Mouse (Mus musculus): ENCODE results near the gene Shoc2. TPM values are rescaled to one million over a fixed set of nuclear protein-coding genes. Genes with fewer than 3 reads are reported as not detected.

The Shoc2 gene
- polyA plus RNA-seq, 1 experiment from 2014 or later: 30.9 TPM

DNA sequence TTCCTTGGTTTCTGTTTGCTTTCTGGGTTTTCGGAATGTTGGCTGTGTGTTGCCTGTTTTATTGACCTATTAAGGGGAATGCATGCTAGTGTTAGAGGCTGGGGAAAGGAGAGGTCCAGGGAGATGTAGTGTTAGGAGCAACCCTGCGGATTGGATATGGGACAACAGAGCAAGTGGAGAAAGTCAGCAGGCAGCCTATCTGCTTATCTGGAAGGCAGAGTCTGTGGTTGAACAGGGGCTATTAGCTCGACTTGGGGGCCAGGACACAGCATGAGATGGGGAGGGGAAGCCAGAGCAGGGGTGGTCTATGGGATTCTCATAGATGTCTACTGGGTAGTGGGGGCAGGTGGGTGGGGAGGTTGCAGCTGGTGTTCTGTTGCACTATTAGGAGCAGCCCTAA lies 37.9 kb downstream of the Shoc2 start:
- Histone ChIP-seq H3K4me3 (no peak overlapping the region), H3K9me3 (no peaks in the 10 kb centered on the region), H3K4me1 (peaks cover 8% of the 10 kb centered on the region; the same call in 1 of the 2 replicates), H3K9ac (no peak overlapping the region), H3K4me2 (no peak overlapping the region), H3K27ac (replicated peaks) (no peak overlapping the region), H3K27me3 (replicated peaks) (no peaks in the 10 kb centered on the region), H3K36me3 (peaks cover 3% of the 10 kb centered on the region)
- WGBS: 47% methylated on average over 3 of the region's 3 CpGs
- no peak for ATAC-seq (ENCODE audit: extremely low read depth, insufficient number of reproducible peaks, low FRiP score, low TSS enrichment)

DNA sequence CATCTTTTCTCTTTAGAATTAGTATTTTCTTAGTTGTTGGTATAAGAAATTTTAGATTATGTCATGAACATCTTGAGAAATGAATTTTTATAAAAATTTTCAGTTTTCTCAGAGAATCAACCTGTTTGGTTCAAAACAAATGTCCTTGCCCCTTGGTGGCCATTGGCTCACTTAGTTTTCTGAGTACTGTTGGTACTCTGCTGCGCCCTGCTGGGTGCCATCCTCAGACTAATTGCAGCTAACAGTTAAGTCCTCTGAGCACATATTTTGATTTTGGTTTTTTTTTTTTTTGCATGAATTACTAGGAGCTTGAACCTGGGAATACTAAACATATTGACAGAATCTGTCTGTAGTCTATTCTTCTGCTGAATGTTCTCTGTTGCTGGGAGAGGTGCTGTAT lies 39.2 kb downstream of the Shoc2 start:
- H3K9ac ChIP-seq: no peak overlapping the region
- no peak overlapping the region for H3K4me2 ChIP-seq
- 100% methylated on average over 1 of the region's 1 CpGs for WGBS
- H3K4me3 ChIP-seq: no peak overlapping the region
- no peaks in the 10 kb centered on the region for H3K27me3 ChIP-seq (replicated peaks)
- no peaks in the 10 kb centered on the region for H3K9me3 ChIP-seq
- peaks cover 8% of the 10 kb centered on the region; the same call in 1 of the 2 replicates for H3K4me1 ChIP-seq
- H3K27ac ChIP-seq (replicated peaks): no peak overlapping the region
- H3K36me3 ChIP-seq: peaks cover 10% of the 10 kb centered on the region
- no peak for ATAC-seq (ENCODE audit: extremely low read depth, insufficient number of reproducible peaks, low FRiP score, low TSS enrichment)

DNA sequence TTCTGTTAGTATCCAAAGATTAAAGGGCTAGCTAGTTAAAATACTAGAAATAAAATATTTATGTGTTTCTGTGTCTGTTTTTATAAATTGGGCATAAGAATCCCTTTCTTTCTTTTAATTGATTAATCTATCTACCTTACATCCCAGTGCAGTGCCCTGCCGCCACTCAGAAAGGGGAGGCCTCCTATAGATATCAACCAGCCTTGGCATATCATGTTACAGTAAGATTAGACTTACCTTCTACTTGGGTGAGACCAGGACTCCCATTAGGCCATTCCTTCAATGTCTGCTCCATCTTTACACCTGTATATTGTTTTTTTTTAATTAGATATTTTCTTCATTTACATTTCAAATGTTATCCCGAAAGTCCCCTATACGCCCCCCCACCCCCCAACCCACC lies 40.5 kb downstream of the Shoc2 start:
- ATAC-seq (ENCODE audit: extremely low read depth, insufficient number of reproducible peaks, low FRiP score, low TSS enrichment): no peak
- H3K4me1 ChIP-seq: peaks cover 8% of the 10 kb centered on the region; the same call in 1 of the 2 replicates
- H3K9me3 ChIP-seq: no peaks in the 10 kb centered on the region
- WGBS: 87% methylated on average over 3 of the region's 3 CpGs
- no peak overlapping the region for H3K4me2 ChIP-seq
- H3K36me3 ChIP-seq: peaks cover 16% of the 10 kb centered on the region
- H3K4me3 ChIP-seq: no peak overlapping the region
- no peak overlapping the region for H3K9ac ChIP-seq
- H3K27me3 ChIP-seq (replicated peaks): no peaks in the 10 kb centered on the region
- no peak overlapping the region for H3K27ac ChIP-seq (replicated peaks)

DNA sequence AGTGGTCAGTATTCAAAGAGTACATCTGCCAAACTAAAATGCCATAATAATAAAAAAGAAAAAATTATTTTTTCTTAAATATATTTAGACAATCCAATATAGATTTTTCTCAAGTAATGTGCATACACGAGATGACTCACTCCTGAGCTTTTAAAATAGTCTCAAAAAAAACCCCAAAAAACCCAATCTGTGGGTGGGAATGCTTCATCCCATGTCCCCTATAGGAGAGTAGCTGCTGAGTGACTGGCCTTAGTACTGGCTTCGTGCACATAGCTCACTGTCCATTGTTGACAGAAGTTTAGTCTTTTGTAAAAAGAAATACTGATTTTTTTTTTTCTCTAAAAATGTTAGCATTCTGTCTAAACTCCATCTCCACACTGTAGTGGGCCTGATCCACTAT lies 46.4 kb downstream of the Shoc2 start:
- H3K27me3 ChIP-seq (replicated peaks): no peaks in the 10 kb centered on the region
- H3K4me1 ChIP-seq: peaks cover 5% of the 10 kb centered on the region; the same call in 1 of the 2 replicates
- no peaks in the 10 kb centered on the region for H3K9me3 ChIP-seq
- H3K9ac ChIP-seq: no peak overlapping the region
- no peak overlapping the region for H3K27ac ChIP-seq (replicated peaks)
- peaks cover 27% of the 10 kb centered on the region for H3K36me3 ChIP-seq
- no peak for ATAC-seq (ENCODE audit: extremely low read depth, insufficient number of reproducible peaks, low FRiP score, low TSS enrichment)
- 84% methylated on average over 2 of the region's 2 CpGs for WGBS
- no peak overlapping the region for H3K4me3 ChIP-seq
- H3K4me2 ChIP-seq: no peak overlapping the region

DNA sequence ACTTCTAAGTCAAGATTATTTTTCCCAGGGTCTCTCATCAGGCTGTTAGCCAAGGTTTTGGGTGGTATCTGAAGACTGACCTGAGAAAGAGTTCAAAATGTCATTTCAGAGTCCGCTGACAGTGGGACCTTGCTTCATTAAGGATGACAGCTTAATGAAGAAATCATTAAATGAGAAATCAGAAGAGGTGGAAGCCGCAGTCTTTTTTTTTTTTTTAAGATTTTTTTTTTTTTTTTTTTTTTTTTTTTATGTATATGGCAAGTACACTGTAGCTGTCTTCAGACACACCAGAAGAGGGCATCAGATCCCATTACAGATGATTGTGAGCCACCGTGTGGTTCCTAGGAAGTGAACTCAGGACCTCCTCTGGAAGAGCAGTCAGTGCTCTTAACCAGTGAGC lies 49.8 kb downstream of the Shoc2 start:
- Histone ChIP-seq H3K4me1 (peaks cover 5% of the 10 kb centered on the region; the same call in 1 of the 2 replicates), H3K27ac (replicated peaks) (no peak overlapping the region), H3K9me3 (no peaks in the 10 kb centered on the region), H3K27me3 (replicated peaks) (no peaks in the 10 kb centered on the region), H3K4me3 (no peak overlapping the region), H3K9ac (no peak overlapping the region), H3K36me3 (peaks cover 15% of the 10 kb centered on the region), H3K4me2 (no peak overlapping the region)
- no peak for ATAC-seq (ENCODE audit: extremely low read depth, insufficient number of reproducible peaks, low FRiP score, low TSS enrichment)
- WGBS: 75% methylated on average over 3 of the region's 3 CpGs

DNA sequence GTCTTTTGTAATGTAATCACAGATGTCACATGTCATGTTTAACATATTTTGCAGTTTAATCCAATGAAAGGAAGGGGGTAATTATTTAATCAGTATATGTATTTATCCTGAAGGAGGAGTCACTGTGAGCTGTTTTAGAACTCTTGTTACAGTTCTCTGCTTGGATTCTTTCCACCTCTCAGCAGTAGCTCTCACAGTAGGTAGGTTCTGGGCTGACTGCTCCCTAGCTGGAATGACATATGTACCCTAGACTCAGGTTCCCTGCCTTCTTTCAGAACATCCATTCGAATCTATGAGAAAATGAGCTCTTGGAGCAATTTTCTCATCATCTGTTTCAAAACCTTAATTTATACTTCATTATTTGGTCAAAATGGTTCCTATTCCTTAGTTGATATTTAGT lies 50.2 kb downstream of the Shoc2 start:
- Histone ChIP-seq H3K9me3 (no peaks in the 10 kb centered on the region), H3K4me3 (no peak overlapping the region), H3K4me2 (no peak overlapping the region), H3K9ac (no peak overlapping the region), H3K36me3 (peaks cover 12% of the 10 kb centered on the region; the same call in 1 of the 2 replicates), H3K27me3 (replicated peaks) (no peaks in the 10 kb centered on the region), H3K27ac (replicated peaks) (no peak overlapping the region), H3K4me1 (peaks cover 5% of the 10 kb centered on the region; the same call in 1 of the 2 replicates)
- no peak for ATAC-seq (ENCODE audit: extremely low read depth, insufficient number of reproducible peaks, low FRiP score, low TSS enrichment)
- WGBS: 63% methylated on average over 1 of the region's 1 CpGs

DNA sequence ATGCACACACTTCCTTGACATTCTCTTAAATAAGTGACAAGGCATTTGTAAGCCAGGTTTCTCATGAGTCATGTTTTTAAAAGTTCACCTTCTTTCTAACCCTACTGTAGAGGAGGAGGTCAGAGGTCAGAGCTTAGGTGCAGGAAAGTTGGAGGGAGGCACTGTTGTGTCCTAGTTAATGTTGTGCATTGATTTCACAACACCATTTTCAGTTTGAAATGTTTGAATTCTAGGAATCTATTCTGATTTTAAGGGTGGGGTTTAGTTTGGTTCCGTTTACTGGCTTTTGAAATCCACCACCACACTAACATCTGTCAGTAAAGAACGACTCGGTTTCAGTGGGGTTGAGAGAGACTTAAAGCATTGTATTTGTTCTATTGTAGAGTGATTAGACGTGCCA lies 66.9 kb downstream of the Shoc2 start:
- H3K27me3 ChIP-seq (replicated peaks): no peaks in the 10 kb centered on the region
- 81% methylated on average over 4 of the region's 4 CpGs for WGBS
- ATAC-seq (ENCODE audit: extremely low read depth, insufficient number of reproducible peaks, low FRiP score, low TSS enrichment): no peak

DNA sequence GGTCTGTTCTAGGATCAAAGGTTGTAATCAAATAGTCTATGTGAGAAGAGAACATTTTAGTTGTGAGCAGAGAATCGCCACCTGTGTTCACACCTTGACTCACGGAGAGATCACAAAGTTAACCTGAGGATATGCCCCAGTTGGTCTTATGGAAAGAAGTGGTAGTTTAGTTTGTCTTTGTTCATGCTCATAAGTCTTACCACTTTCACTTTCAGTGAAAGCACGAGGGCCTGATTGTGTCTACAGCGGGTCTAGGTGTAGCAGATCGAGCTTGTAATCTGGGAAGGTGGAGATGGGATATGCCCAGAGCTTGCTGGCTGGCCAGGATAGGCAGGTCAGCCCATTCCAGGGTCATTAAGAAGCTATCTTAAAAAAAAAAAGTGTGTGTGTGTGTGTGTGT lies 70.9 kb downstream of the Shoc2 start:
- ATAC-seq (ENCODE audit: extremely low read depth, insufficient number of reproducible peaks, low FRiP score, low TSS enrichment): no peak
- peaks cover 7% of the 10 kb centered on the region; the same call in 1 of the 2 replicates for H3K36me3 ChIP-seq
- no peak overlapping the region for H3K4me3 ChIP-seq
- peaks cover 6% of the 10 kb centered on the region; the same call in 1 of the 2 replicates for H3K4me1 ChIP-seq
- 94% methylated on average over 5 of the region's 5 CpGs for WGBS
- no peak overlapping the region for H3K9ac ChIP-seq
- no peaks in the 10 kb centered on the region for H3K27me3 ChIP-seq (replicated peaks)
- H3K9me3 ChIP-seq: no peaks in the 10 kb centered on the region
- H3K4me2 ChIP-seq: no peak overlapping the region
- no peak overlapping the region for H3K27ac ChIP-seq (replicated peaks)

More for the DNA sequence above, 66.9 kb downstream of the Shoc2 start:
- Histone ChIP-seq H3K36me3 (peaks cover 11% of the 10 kb centered on the region; the same call in 1 of the 2 replicates), H3K4me2 (no peak overlapping the region), H3K4me1 (peaks cover 6% of the 10 kb centered on the region; the same call in 1 of the 2 replicates), H3K4me3 (no peak overlapping the region), H3K27ac (replicated peaks) (no peak overlapping the region), H3K9me3 (no peaks in the 10 kb centered on the region), H3K9ac (no peak overlapping the region)

DNA sequence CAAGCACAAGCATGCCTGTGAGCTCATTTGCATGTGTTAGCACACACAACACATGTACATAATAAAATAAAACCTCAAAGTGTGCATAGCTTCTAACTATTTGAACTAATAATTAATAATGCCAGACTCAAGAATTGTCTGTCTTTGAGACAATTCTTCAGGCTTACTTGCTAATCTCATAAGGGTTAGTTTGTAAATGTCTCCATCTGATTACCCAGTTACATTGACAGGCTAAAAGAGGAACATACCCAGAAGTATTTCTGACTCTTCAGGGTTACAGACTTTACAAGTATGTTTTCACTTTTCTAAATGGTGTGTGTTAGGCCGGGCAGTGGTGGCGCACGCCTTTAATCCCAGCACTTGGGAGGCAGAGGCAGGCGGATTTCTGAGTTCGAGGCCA lies 71.4 kb downstream of the Shoc2 start:
- Histone ChIP-seq H3K4me1 (peaks cover 6% of the 10 kb centered on the region; the same call in 1 of the 2 replicates), H3K9me3 (no peaks in the 10 kb centered on the region), H3K36me3 (peaks cover 7% of the 10 kb centered on the region; the same call in 1 of the 2 replicates), H3K4me2 (no peak overlapping the region), H3K4me3 (no peak overlapping the region), H3K27ac (replicated peaks) (no peak overlapping the region), H3K27me3 (replicated peaks) (no peaks in the 10 kb centered on the region), H3K9ac (no peak overlapping the region)
- WGBS: 91% methylated on average over 5 of the region's 5 CpGs
- no peak for ATAC-seq (ENCODE audit: extremely low read depth, insufficient number of reproducible peaks, low FRiP score, low TSS enrichment)

DNA sequence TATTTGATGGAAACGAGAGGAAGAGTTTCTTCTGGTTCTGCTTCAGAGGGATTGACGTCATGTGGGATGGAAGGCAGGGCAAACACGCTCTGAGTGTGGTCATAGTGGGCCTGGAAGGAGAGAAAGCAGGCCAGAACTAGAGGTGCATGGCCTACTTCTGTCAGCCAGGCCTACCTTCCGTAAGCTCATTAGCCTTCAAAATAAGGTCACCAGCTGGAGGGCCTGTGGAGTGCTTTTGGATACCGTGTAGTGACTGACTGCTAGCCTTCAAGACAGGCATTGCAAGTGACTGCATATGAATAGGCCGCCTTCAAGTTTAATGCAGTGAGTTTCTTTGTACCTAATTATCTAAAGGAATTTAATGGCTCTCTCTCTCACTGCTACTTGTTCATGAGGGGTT lies 91.0 kb downstream of the Shoc2 start:
- Histone ChIP-seq H3K36me3 (peaks cover 47% of the 10 kb centered on the region), H3K4me2 (no peak overlapping the region), H3K27ac (replicated peaks) (no peak overlapping the region), H3K4me3 (no peak overlapping the region), H3K4me1 (no peaks in the 10 kb centered on the region), H3K27me3 (replicated peaks) (no peaks in the 10 kb centered on the region), H3K9ac (no peak overlapping the region), H3K9me3 (no peaks in the 10 kb centered on the region)
- no peak for ATAC-seq (ENCODE audit: extremely low read depth, insufficient number of reproducible peaks, low FRiP score, low TSS enrichment)
- 87% methylated on average over 6 of the region's 6 CpGs for WGBS

DNA sequence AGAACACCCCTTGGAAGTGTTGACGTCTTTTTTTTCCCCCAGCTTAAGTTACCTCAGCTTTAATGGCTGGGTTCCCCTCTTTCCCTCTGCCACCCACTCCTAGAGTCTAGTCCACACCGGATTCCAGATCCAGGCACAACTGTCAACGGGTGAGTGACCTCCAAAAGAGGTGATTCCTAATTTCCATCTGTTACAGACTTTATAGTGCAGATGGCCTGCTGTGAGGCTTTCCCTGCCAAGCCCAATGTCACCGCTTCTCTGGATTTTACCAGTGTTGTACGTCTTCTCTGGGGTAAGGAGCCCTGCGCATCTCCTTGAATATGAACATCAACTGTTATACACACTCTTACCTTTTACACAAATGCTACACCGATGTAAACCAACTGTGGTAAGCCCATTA lies 95.3 kb downstream of the Shoc2 start:
- no peaks in the 10 kb centered on the region for H3K9me3 ChIP-seq
- no peak overlapping the region for H3K27ac ChIP-seq (replicated peaks)
- peaks cover under 1% of the 10 kb centered on the region; the same call in 1 of the 2 replicates for H3K4me1 ChIP-seq
- WGBS: 67% methylated on average over 7 of the region's 7 CpGs
- no peak overlapping the region for H3K4me3 ChIP-seq
- no peak for ATAC-seq (ENCODE audit: extremely low read depth, insufficient number of reproducible peaks, low FRiP score, low TSS enrichment)
- no peak overlapping the region for H3K4me2 ChIP-seq
- peaks cover 19% of the 10 kb centered on the region for H3K36me3 ChIP-seq
- peaks cover 17% of the 10 kb centered on the region for H3K27me3 ChIP-seq (replicated peaks)
- no peak overlapping the region for H3K9ac ChIP-seq

DNA sequence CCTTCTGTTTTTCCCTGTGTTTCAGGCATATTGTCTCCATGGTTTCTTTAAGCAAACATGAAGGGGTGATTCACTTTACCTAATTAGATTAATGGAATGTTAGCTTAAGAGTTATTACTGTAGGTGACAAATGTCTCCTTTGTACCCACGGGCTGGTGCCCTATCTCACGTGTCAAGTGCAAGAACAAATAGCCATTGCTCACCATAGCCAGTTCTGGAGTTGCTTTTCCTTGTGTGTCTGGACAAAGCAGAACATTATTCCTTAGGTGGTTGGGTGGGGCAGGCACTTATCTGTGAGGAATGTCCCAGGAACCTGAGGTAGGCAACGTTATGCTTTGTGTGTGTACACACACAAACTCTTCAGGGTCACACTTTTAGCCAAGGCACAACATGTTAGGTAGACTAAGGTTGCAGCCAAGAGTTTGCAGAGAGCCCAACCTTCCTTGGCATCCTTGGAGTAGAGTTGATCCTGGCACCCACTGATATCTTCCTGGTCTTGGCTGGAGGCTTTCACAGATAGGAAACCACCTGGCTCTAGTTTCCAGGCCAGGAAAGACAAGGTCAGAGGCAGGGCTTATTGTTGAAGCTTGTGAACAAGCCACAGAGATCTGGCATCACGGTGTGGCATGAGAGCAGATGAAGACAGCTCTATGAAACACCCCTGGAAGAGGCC lies 96.4 kb downstream of the Shoc2 start:
- H3K4me3 ChIP-seq: no peak overlapping the region
- WGBS: 45% methylated on average over 4 of the region's 4 CpGs
- H3K9ac ChIP-seq: no peak overlapping the region
- peaks cover 11% of the 10 kb centered on the region for H3K36me3 ChIP-seq
- no peak for ATAC-seq (ENCODE audit: extremely low read depth, insufficient number of reproducible peaks, low FRiP score, low TSS enrichment)
- peak overlapping the region; percentile 6; the same call in 1 of the 2 replicates for H3K4me2 ChIP-seq
- no peaks in the 10 kb centered on the region for H3K9me3 ChIP-seq
- peaks cover 27% of the 10 kb centered on the region for H3K27me3 ChIP-seq (replicated peaks)
- no peak overlapping the region for H3K27ac ChIP-seq (replicated peaks)
- peaks cover 10% of the 10 kb centered on the region for H3K4me1 ChIP-seq

All from heart, embryonic 13.5 days (tissue).